Mouse (Mus musculus) midbrain, embryonic 13.5 days (tissue): Measurements from ENCODE around the gene Fndc11. TPM values are rescaled to one million over a fixed set of nuclear protein-coding genes. Genes with fewer than 3 reads are reported as not detected.
A peak's percentile ranks its signal among the peaks of the same experiment; 100 is the strongest.
"Not testable (repeated sequence)": the region's sequence is repeated elsewhere in the genome, so short reads cannot be mapped to it uniquely, and the experiment has no call there.

Experiments used
- ATAC-seq: fragments of 200-750 bp; cut with Nextera tagmentation; 2 replicates; pipeline ENCODE4 v1.8.0; 2017; ENCODE audit warnings: mild to moderate bottlenecking, moderate TSS enrichment, moderate library complexity
- H3K27ac ChIP-seq: fragments of 300-500 bp; sonication (generic); 2 replicates; pipeline ENCODE4 v1.5.1; 2015; ENCODE audit warnings: inconsistent platforms, mild to moderate bottlenecking, moderate library complexity
- H3K27me3 ChIP-seq: fragments of 300-500 bp; sonication (generic); 2 replicates; pipeline ENCODE4 v1.6.1; 2015; ENCODE audit warnings: mild to moderate bottlenecking, inconsistent platforms
- H3K36me3 ChIP-seq: fragments of 300-500 bp; sonication (generic); 2 replicates; pipeline ENCODE4 v1.6.1; 2015; ENCODE audit warnings: mild to moderate bottlenecking, inconsistent platforms
- H3K4me1 ChIP-seq: fragments of 300-500 bp; sonication (generic); replicated peaks from 2 replicates; pipeline ENCODE4 v1.6.1; 2015; ENCODE audit warnings: inconsistent platforms
- H3K4me2 ChIP-seq: fragments of 300-500 bp; sonication (generic); replicated peaks from 2 replicates; pipeline ENCODE4 v1.6.1; 2015; ENCODE audit warnings: moderate library complexity, mild to moderate bottlenecking, inconsistent platforms
- H3K4me3 ChIP-seq: fragments of 300-500 bp; sonication (generic); replicated peaks from 2 replicates; pipeline ENCODE4 v1.5.1; 2015; ENCODE audit warnings: mild to moderate bottlenecking, inconsistent platforms
- H3K9ac ChIP-seq: fragments of 300-500 bp; sonication (generic); replicated peaks from 2 replicates; pipeline ENCODE4 v1.6.1; 2015; ENCODE audit warnings: mild to moderate bottlenecking, inconsistent platforms
- H3K9me3 ChIP-seq: fragments of 300-500 bp; sonication (generic); 2 replicates; pipeline ENCODE4 v1.6.1; 2016; ENCODE audit warnings: mild to moderate bottlenecking, inconsistent platforms
- whole genome bisulfite sequencing: fragments of 180-500 bp; shearing (Covaris S2); methylation state at CpG from one replicate; pipeline ENCODE4 v1.1.7; 2015; 5-methylcytosine and 5-hydroxymethylcytosine counted together
- polyA plus RNA-seq: library from polyadenylated mRNA; unstranded; fragments of >200 nt; fragmentation: Nextera tagmentation; extraction: Ambion mirVana; gene quantifications from 2 replicates; pipeline ENCODE4 v1.2.1, GENCODE M21; 2015

Gene Fndc11
- 0.13 TPM in 1 of 2 replicates, not detected in the other for polyA plus RNA-seq

DNA sequence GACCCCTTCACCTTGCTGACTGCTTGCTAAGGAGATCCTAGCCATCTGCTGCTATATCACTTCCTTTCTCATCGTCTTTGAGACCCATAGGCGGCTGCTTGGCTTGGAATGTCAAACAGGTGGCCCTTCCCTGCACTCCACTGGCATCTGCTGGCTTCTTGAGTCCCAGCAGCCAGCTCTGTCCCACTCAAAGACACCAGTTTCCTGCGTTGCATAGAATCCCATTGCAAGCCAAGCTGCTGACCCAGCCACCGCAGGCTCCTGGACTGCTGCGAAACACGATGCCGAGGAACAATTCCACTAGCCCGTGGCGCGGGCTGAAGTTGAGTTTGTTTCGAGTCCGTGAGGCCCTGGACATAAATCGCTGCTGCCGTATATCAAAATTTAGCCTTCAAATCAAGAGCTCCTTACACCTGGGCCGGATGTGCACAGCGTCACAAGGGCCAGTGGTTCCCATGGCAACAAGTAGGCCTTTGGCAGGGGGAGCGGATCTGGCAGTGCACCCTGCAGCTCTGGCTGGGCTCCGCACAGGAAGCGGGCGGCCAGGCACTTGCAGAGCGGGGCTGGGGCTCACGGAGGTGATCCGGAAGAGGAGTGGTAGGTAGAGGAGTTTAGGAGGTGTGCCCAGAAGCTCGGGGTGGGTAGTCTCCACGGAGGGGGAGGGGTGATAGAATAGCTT lies at the start of gene Fndc11:
TSS of gene Fndc11 (plus strand) at position 476 of the 679 bp plus-strand sequence.
- peak; percentile 88 for ATAC-seq
- WGBS: 4% methylated on average over 25 of the region's 25 CpGs
- Histone ChIP-seq H3K4me3 (peak within 1 kb of the TSS; percentile 34), H3K9ac (peak within 1 kb of the TSS; percentile 56), H3K4me1 (peaks cover 13% of the 10 kb centered on the region), H3K27ac (no peak within 1 kb of the TSS), H3K36me3 (no peaks in the 10 kb centered on the region), H3K9me3 (no peaks in the 10 kb centered on the region), H3K27me3 (peaks cover 17% of the 10 kb centered on the region), H3K4me2 (peak within 1 kb of the TSS; percentile 62)

DNA sequence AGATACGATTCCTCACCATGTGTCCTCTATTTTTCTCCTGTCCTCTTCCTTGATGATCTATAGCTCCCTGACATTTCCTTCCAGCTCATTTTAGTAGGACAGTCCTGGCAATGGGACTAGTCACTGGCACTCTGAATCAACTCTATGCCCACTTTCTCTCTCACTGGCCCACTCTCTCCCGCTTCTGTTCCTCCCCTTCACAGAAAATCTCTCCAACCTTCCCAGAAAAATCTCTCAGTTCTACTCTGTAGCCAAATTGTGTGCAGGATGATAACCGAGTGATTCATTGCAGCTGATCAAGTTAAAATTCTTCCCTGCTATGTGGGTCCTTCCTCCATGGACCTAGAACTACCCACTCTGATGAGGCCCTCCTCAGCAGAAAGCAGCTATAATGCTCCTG lies 45.2 kb upstream of the Fndc11 start:
- no peak overlapping the region for H3K4me2 ChIP-seq
- H3K36me3 ChIP-seq: no peaks in the 10 kb centered on the region
- WGBS: 86% methylated on average over 3 of the region's 3 CpGs
- no peaks in the 10 kb centered on the region for H3K9me3 ChIP-seq
- H3K27ac ChIP-seq: no peak overlapping the region
- no peaks in the 10 kb centered on the region for H3K27me3 ChIP-seq
- no peak overlapping the region for H3K9ac ChIP-seq
- H3K4me1 ChIP-seq: no peaks in the 10 kb centered on the region
- no peak overlapping the region for H3K4me3 ChIP-seq
- ATAC-seq: no peak

DNA sequence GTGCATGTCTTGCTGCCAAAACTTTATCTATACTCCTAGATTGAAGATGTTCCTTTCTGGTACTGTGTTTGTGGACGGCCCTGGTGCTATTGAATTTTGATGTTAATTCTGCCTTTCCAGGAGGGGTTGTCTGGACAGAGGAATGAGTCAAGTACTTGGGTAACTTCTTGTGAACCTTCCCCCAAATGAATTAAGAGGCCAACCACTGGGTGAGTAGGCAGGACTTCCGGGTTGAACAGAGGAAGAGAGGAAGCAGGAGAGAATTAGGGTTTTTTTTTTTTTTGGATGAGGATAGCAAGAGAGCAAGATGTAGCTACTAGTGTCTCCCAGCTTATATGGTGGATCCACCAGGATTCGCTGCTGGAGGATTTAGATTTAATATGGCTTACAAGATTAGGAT lies 41.8 kb upstream of the Fndc11 start:
- no peaks in the 10 kb centered on the region for H3K36me3 ChIP-seq
- H3K4me3 ChIP-seq: no peak overlapping the region
- no peak overlapping the region for H3K27ac ChIP-seq
- 73% methylated on average over 3 of the region's 3 CpGs for WGBS
- no peak overlapping the region for H3K9ac ChIP-seq
- no peaks in the 10 kb centered on the region for H3K27me3 ChIP-seq
- H3K9me3 ChIP-seq: no peaks in the 10 kb centered on the region
- H3K4me1 ChIP-seq: no peaks in the 10 kb centered on the region
- no peak for ATAC-seq
- H3K4me2 ChIP-seq: no peak overlapping the region

DNA sequence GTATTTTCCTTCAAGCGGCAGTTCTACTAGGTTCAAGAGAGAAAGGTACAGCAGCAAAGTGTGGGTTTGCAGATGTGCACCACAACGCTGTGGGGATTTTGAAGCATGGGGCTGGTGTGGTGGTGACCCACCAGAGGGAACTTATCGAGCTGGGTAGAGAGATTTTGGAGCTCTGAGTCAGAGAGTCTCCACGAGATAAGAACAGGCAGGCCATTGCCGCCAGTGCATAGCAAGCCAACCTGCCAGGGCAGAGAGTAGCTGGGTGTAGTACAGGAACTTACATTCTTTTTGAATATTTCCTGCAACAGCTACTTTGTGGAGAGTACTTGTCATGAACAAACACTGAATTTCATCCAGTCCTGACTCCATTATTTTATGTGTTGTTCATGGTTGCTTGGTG lies 41.3 kb upstream of the Fndc11 start:
- Histone ChIP-seq H3K9ac (no peak overlapping the region), H3K4me2 (no peak overlapping the region), H3K27ac (no peak overlapping the region), H3K4me1 (no peaks in the 10 kb centered on the region), H3K9me3 (no peaks in the 10 kb centered on the region), H3K27me3 (no peaks in the 10 kb centered on the region), H3K4me3 (no peak overlapping the region), H3K36me3 (no peaks in the 10 kb centered on the region)
- no peak for ATAC-seq
- 89% methylated on average over 5 of the region's 5 CpGs for WGBS

DNA sequence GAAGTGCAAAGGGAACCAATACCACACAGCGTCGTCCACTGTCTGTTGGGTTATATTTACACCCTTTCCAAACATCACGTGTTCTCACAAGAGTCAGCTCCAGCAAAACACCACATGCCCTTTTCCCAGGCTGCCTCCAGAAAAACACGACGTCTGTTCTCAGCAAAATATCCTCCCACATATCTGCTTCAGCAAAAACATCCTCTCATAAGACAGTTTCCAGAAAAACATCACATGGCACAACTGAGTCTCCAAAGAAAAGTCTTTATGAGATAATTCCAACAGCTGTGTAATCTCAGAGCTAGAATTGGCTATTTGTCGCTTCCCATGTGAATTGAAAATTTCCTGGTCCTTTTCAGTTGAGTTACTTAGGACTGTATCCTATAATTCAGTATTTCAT lies 38.9 kb upstream of the Fndc11 start:
- Histone ChIP-seq H3K27ac (no peak overlapping the region), H3K4me1 (no peaks in the 10 kb centered on the region), H3K9me3 (no peaks in the 10 kb centered on the region), H3K36me3 (no peaks in the 10 kb centered on the region), H3K4me3 (no peak overlapping the region), H3K9ac (no peak overlapping the region), H3K27me3 (peaks cover 6% of the 10 kb centered on the region; the same call in 1 of the 2 replicates), H3K4me2 (no peak overlapping the region)
- WGBS: 83% methylated on average over 6 of the region's 6 CpGs
- no peak for ATAC-seq

DNA sequence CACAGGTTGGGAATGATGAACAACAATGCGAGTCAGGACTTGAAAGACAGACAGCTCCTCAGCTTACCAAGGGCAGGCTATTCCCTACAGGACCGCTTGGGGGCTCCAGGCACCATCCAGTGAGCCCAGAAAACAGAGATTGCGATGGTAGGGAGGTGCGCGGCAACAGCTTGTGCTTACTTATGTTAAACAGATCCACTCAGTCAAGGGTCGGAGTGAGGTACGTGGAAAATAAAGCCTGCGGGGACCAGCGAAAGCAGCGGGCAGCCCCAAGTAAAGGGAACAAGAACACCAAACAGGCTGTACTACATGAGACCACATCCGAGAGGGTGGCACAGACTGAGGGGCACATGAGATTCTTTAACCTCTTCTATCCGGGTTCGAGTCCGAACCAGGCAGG lies 33.2 kb upstream of the Fndc11 start:
- H3K27me3 ChIP-seq: peaks cover 6% of the 10 kb centered on the region; the same call in 1 of the 2 replicates
- peaks cover 12% of the 10 kb centered on the region for H3K4me1 ChIP-seq
- H3K4me3 ChIP-seq: peak overlapping the region; percentile 65
- no peaks in the 10 kb centered on the region for H3K9me3 ChIP-seq
- 0% methylated on average over 14 of the region's 14 CpGs for WGBS
- ATAC-seq: peak; percentile 83
- H3K36me3 ChIP-seq: peaks cover 11% of the 10 kb centered on the region
- H3K9ac ChIP-seq: peak overlapping the region; percentile 97
- peak overlapping the region; percentile 71 for H3K4me2 ChIP-seq
- H3K27ac ChIP-seq: peak overlapping the region; percentile 98

DNA sequence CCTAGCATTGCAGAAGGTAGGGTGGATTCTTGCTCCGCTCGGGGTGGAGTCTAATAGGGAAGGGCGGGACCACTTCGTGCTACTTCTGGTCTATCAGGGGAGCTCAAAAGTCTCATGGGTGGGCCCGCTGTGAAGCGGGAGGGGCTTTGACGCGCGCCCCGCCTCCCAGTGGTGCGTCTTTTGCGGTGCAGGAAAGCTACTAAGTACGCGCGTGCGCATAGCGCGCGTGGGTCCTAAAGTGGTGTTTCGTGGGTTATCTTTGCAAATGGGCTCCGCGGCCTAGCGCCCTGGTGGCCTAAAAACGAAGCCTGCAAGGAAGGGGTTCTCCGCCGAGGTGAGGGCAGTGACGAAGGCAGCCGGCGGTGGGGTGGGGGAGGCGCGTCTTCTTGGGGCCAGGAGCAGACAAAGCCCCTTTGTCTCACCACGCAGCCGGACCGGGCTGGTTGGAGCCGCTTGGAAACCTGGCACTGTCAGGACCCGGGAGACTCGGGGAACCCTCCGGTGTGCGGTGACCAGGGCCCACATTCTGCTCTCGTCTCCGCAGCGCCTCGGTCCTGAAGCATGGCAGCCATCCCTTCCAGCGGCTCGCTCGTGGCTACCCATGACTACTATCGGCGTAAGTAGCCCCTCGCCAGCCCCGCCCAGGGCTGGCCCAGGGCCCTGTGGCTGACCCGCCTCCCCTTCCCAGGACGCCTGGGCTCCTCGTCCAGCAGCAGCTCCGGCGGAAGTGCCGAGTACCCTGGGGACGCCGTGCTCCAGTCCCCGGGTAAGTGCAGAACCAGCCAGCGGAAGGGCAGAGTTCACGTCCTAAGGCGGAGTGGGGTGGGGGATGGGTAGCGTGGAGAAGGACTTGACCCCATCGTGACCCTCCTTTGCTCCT lies 32.5 kb upstream of the Fndc11 start, which contains the start of gene Ppdpf:
TSS of gene Ppdpf (plus strand) at position 127 of the 880 bp plus-strand sequence.
- H3K4me2 ChIP-seq: peak within 1 kb of the TSS; percentile 71
- peaks cover 6% of the 10 kb centered on the region; the same call in 1 of the 2 replicates for H3K27me3 ChIP-seq
- WGBS: under 1% methylated on average over 64 of the region's 64 CpGs
- H3K36me3 ChIP-seq: peaks cover 11% of the 10 kb centered on the region
- H3K27ac ChIP-seq: peak within 1 kb of the TSS; percentile 98
- H3K4me1 ChIP-seq: peaks cover 12% of the 10 kb centered on the region
- H3K9ac ChIP-seq: peak within 1 kb of the TSS; percentile 97
- ATAC-seq: peak; percentile 91
- peak within 1 kb of the TSS; percentile 65 for H3K4me3 ChIP-seq
- no peaks in the 10 kb centered on the region for H3K9me3 ChIP-seq

DNA sequence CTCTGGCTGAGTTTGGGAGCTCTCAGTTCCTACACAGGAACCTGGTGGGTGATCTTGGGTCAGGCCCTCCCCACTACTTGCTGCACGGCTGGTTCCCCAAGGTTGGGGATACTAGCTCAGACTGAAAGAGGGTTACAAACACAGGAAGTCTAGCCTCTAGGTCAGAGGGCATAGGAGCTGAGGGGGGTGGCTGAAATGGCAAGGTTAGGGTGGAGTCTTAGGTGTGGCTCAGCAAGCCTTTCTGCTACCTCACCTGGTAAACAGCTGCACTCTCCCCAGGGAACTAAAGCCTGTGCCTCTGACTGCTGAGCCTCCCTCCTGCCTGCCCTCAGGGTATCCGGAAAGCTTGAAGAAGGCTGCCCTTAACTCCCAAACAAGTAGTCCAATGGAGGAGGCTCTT lies 31.1 kb upstream of the Fndc11 start:
- Histone ChIP-seq H3K27ac (peak overlapping the region; percentile 98), H3K4me3 (peak overlapping the region; percentile 65), H3K36me3 (peaks cover 11% of the 10 kb centered on the region), H3K4me1 (peaks cover 12% of the 10 kb centered on the region), H3K4me2 (peak overlapping the region; percentile 71), H3K9ac (peak overlapping the region; percentile 54), H3K9me3 (no peaks in the 10 kb centered on the region), H3K27me3 (peaks cover 6% of the 10 kb centered on the region; the same call in 1 of the 2 replicates)
- WGBS: 79% methylated on average over 2 of the region's 2 CpGs
- ATAC-seq: no peak

DNA sequence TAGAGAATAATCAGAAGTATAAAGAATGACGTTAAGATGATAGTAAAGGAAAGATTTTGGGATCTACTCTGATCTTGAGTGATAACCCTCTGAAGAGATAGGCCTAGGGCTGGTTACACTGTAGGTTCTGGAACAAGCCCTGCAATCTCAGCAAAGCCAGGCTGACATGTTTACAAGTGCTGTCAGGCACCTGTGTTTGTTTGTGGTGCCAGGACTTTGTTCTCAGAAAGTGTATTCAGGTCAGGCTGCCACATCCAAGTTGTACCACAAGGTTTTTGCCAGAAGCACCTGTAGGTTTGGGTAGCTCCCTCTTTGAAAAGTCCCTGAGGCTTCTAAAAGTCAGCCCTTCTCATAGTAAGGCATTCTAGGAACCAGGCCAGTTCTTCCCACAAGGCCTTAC lies 30.5 kb upstream of the Fndc11 start:
- Histone ChIP-seq H3K9me3 (no peaks in the 10 kb centered on the region), H3K4me3 (no peak overlapping the region), H3K27ac (no peak overlapping the region), H3K4me2 (no peak overlapping the region; the same call in 1 of the 2 replicates), H3K4me1 (peaks cover 12% of the 10 kb centered on the region), H3K9ac (no peak overlapping the region), H3K27me3 (peaks cover 6% of the 10 kb centered on the region; the same call in 1 of the 2 replicates), H3K36me3 (peaks cover 11% of the 10 kb centered on the region)
- 95% methylated on average over 1 of the region's 1 CpGs for WGBS
- ATAC-seq: no peak

DNA sequence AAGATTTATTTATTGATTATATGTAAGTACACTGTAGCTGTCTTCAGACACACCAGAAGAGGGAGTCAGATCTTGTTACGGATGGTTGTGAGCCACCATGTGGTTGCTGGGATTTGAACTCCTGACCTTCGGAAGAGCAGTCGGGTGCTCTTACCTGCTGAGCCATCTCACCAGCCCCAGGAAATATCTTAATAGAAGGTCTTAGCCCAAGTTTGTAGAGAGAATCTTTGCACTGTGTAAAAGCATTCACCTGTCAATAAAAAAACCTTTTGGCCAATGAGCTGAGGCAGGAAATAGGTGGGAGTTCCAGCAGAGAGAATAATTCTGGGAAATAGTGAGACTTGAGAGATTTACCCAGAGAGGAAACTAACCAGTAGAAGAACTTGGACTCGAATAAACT lies 28.4 kb upstream of the Fndc11 start:
- not testable (repeated sequence) for H3K27ac ChIP-seq, H3K4me2 ChIP-seq, H3K4me3 ChIP-seq, ATAC-seq, H3K4me1 ChIP-seq, H3K9ac ChIP-seq, H3K27me3 ChIP-seq, H3K9me3 ChIP-seq
- H3K36me3 ChIP-seq: peaks cover 11% of the 10 kb centered on the region
- WGBS: 83% methylated on average over 4 of the region's 4 CpGs

DNA sequence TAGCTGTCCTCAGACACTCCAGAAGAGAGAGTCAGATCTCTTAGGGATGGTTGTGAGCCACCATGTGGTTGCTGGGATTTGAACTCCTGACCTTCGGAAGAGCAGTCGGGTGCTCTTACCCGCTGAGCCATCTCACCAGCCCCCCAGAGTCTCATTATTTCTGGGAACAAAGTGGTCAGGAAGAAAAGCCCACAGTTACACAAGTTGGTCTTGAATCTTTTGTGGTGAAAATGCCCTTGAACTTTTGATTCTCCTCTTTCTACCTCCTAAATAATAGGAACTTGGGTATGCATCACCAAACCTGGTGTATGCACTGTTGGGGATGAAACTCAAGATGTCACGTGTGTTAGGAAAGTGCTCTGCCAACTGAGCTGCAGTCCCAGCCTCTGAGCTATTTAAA lies 27.9 kb upstream of the Fndc11 start:
- H3K9ac ChIP-seq: no peak overlapping the region
- no peaks in the 10 kb centered on the region for H3K9me3 ChIP-seq
- WGBS: 52% methylated on average over 4 of the region's 4 CpGs
- H3K27me3 ChIP-seq: no peaks in the 10 kb centered on the region; the same call in 1 of the 2 replicates
- H3K4me3 ChIP-seq: no peak overlapping the region
- no peak overlapping the region for H3K4me2 ChIP-seq
- H3K27ac ChIP-seq: no peak overlapping the region
- H3K36me3 ChIP-seq: peaks cover 11% of the 10 kb centered on the region
- ATAC-seq: no peak
- peaks cover 9% of the 10 kb centered on the region for H3K4me1 ChIP-seq

DNA sequence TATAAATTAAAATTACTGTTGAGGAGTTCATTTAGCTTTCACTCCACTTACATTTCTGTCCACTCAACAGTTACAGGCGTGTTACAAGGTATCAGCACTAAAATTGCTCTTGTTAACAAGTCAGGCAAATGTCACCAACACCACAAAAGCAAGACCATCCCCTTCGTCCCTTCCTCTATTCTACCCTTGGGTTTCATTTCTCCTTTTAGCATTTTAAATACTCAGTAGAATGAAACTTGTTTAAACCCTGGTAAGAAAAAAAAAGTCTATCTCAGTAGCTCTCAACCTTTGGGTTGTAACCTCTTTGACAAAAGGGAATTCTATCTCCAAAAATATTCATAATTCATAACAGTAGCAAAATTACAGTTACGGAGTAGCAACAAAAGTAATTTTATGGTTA lies 26.8 kb upstream of the Fndc11 start:
- Histone ChIP-seq H3K27me3 (no peaks in the 10 kb centered on the region; the same call in 1 of the 2 replicates), H3K4me3 (no peak overlapping the region), H3K9me3 (no peaks in the 10 kb centered on the region), H3K27ac (no peak overlapping the region), H3K9ac (no peak overlapping the region), H3K4me1 (peaks cover 9% of the 10 kb centered on the region), H3K36me3 (peaks cover 11% of the 10 kb centered on the region), H3K4me2 (no peak overlapping the region)
- WGBS: 89% methylated on average over 3 of the region's 3 CpGs
- ATAC-seq: no peak
